Mouse (Mus musculus) stomach, postnatal 0 days (tissue): ENCODE results near the gene Dcun1d4. TPM values are rescaled to one million over a fixed set of nuclear protein-coding genes. Genes with fewer than 3 reads are reported as not detected.

Experiments
- ATAC-seq: fragments of 200-750 bp; cut with Nextera tagmentation; 2 replicates; pipeline ENCODE4 v1.8.0; 2017; ENCODE audit not compliant: low FRiP score, low TSS enrichment
- DNase-seq: peaks from one replicate; pipeline ENCODE4 v3.0.0-alpha.2; 2016; ENCODE audit warnings: low spot score
- H3K27ac ChIP-seq: fragments of 300-500 bp; sonication (generic); replicated peaks from 2 replicates; pipeline ENCODE4 v1.5.1; 2014; ENCODE audit warnings: mild to moderate bottlenecking, control low read depth
- H3K27me3 ChIP-seq: fragments of 300-500 bp; sonication (generic); 2 replicates; pipeline ENCODE4 v1.6.1; 2014; ENCODE audit warnings: low read length; ENCODE audit not compliant: control insufficient read depth, insufficient read depth
- H3K36me3 ChIP-seq: fragments of 300-500 bp; sonication (generic); 2 replicates; pipeline ENCODE4 v1.6.1; 2014; ENCODE audit warnings: low read length, mixed read lengths; ENCODE audit not compliant: control insufficient read depth, insufficient read depth
- H3K4me1 ChIP-seq: fragments of 300-500 bp; sonication (generic); replicated peaks from 2 replicates; pipeline ENCODE4 v1.6.1; 2014; ENCODE audit warnings: antibody characterized with exemption; ENCODE audit not compliant: control insufficient read depth, insufficient read depth
- H3K4me2 ChIP-seq: fragments of 300-500 bp; sonication (generic); replicated peaks from 2 replicates; pipeline ENCODE4 v1.6.1; 2014; ENCODE audit warnings: low read depth, mild to moderate bottlenecking, control low read depth, moderate library complexity
- H3K4me3 ChIP-seq: fragments of 300-500 bp; sonication (generic); 2 replicates; pipeline ENCODE4 v1.5.1; 2014; ENCODE audit warnings: low read depth, low read length, control low read depth
- H3K9ac ChIP-seq: fragments of 300-500 bp; sonication (generic); 2 replicates; pipeline ENCODE4 v1.6.1; 2014; ENCODE audit warnings: mild to moderate bottlenecking, low read length, control low read depth, mixed read lengths
- H3K9me3 ChIP-seq: fragments of 300-500 bp; sonication (generic); 2 replicates; pipeline ENCODE4 v1.6.1; 2016; ENCODE audit warnings: low read length; ENCODE audit not compliant: control insufficient read depth
- CTCF ChIP-seq: IDR thresholded peaks from 2 replicates; pipeline ENCODE4 v1.5.1; 2016; ENCODE audit warnings: antibody characterized with exemption, low read depth, mild to moderate bottlenecking, moderate library complexity
- EP300 ChIP-seq: optimal IDR thresholded peaks from 2 replicates; pipeline ENCODE3; 2016; ENCODE audit warnings: antibody characterized with exemption
- WGBS: fragments of 180-500 bp; shearing (Covaris S2); extraction: QIAGEN DNeasy Blood & Tissue Kit; methylation state at CpG from one replicate; pipeline ENCODE4 v1.1.7; 2014; 5-methylcytosine and 5-hydroxymethylcytosine counted together
- polyA plus RNA-seq: library from polyadenylated mRNA; unstranded; fragments of >200 nt; fragmentation: Nextera tagmentation; extraction: Ambion mirVana; gene quantifications from 2 replicates; pipeline ENCODE4 v1.2.1, GENCODE M21; 2015

Dcun1d4 gene
- polyA plus RNA-seq, 1 experiment from 2014 or later, result 10.8 TPM

DNA sequence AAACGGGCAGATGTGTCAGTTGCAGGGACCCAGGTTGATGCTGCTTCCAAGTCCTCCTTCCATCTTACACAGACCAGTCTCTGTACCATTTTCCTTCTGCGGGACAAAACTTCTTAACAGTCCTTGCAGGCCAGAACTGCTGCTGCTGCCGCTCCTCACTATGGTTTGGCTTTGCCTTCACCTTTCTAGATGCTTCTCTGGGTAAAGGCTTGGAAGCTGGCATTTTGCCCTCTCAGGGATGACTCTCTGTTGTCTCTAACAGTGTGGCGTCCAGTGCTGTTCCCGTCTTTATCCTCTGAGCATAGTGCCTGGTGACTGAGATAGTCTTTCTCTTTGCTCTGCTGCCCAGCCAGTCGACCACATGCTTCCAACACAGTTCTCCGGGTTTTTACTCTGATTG lies 66.5 kb downstream of the Dcun1d4 start:
- 89% methylated on average over 7 of the region's 7 CpGs for WGBS
- Histone ChIP-seq H3K36me3 (no peaks in the 10 kb centered on the region), H3K4me3 (no peak overlapping the region), H3K4me1 (no peaks in the 10 kb centered on the region), H3K27me3 (no peaks in the 10 kb centered on the region), H3K4me2 (no peak overlapping the region), H3K27ac (no peak overlapping the region), H3K9me3 (no peaks in the 10 kb centered on the region), H3K9ac (no peak overlapping the region)
- no peak for TF ChIP-seq EP300
- DNase-seq (no peak), ATAC-seq (no peak)

DNA sequence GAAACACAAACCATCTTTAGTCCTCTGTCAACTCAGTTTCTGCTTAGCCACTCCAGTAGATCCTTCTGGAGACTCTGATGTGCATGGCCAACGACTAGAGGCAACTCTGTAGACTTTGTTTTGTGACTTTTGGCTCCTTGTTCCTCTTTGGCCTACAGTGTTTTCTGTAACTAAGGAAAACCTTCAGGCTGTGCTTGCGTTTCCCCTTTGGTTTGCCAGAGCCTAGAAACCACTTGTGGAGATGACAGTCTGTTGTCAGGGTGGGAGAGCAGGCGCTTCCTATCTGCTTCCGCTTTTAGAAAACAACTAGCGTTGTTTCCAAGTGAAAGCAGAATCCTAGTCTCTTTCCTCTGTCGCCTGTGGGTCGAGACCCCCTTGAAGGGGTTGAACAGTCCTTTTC lies 67.4 kb downstream of the Dcun1d4 start:
- no peaks in the 10 kb centered on the region for H3K27me3 ChIP-seq

DNA sequence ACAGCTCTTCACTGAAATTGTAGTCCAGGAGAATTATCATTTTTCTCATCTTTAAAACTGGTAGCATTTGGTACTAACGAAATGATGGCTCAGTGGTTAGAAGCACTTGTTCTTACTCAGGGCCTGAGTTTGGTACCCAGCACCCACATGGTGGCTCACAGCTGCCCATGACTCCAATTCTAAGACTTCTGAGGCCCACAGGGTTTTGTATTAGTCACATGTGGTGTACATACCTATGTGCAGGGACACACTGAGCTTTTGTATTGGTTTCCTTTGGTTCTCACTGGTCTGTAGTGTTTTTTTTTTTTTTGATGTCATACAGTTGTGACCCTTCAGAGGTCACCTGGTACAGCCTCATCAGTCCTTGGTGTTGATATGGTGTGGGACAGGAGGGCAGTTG lies 68.0 kb downstream of the Dcun1d4 start:
- no peak for TF ChIP-seq CTCF
- no peak for TF ChIP-seq EP300
- no peaks in the 10 kb centered on the region for H3K4me1 ChIP-seq
- ATAC-seq (no peak), DNase-seq (no peak)
- H3K4me2 ChIP-seq, result no peak overlapping the region
- no peaks in the 10 kb centered on the region for H3K9me3 ChIP-seq
- H3K27ac ChIP-seq, result no peak overlapping the region
- H3K4me3 ChIP-seq, result no peak overlapping the region
- H3K9ac ChIP-seq, result no peak overlapping the region
- no peaks in the 10 kb centered on the region for H3K27me3 ChIP-seq
- H3K36me3 ChIP-seq, result no peaks in the 10 kb centered on the region
- 89% methylated on average over 1 of the region's 1 CpGs for whole genome bisulfite sequencing

More for the DNA sequence above, 67.4 kb downstream of the Dcun1d4 start:
- 80% methylated on average over 7 of the region's 7 CpGs for WGBS
- H3K4me1 ChIP-seq, result no peaks in the 10 kb centered on the region
- H3K4me2 ChIP-seq, result no peak overlapping the region
- H3K9me3 ChIP-seq, result no peaks in the 10 kb centered on the region
- no peak overlapping the region for H3K9ac ChIP-seq
- H3K27ac ChIP-seq, result no peak overlapping the region
- no peaks in the 10 kb centered on the region for H3K36me3 ChIP-seq
- TF ChIP-seq CTCF, result no peak
- no peak for TF ChIP-seq EP300
- no peak overlapping the region for H3K4me3 ChIP-seq
- ATAC-seq (no peak), DNase-seq (no peak)

DNA sequence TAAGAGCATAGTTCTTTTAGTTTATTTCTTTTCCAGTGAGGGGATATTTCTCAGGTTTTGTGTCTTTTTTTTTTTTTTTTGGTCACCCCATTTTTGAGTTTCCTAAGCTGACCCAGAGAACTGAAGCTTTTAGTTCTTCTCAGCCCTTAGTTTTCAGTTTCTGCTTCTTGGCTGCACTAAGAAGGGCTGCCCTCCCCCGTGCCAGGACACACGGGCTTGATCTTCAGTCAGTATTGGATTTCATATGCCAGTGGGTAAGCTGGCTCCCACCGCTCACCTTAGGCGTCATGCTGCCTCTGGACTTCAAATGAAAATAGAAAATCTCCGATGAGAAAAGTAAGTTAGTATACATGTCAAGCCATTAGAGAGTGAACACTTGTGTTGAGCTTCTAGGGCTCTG lies 71.0 kb downstream of the Dcun1d4 start:
- no peak for DNase-seq
- Histone ChIP-seq H3K27ac (no peak overlapping the region), H3K4me2 (no peak overlapping the region), H3K9ac (no peak overlapping the region), H3K9me3 (no peaks in the 10 kb centered on the region), H3K36me3 (no peaks in the 10 kb centered on the region), H3K27me3 (no peaks in the 10 kb centered on the region), H3K4me1 (no peaks in the 10 kb centered on the region), H3K4me3 (no peak overlapping the region)
- TF ChIP-seq CTCF (no peak), EP300 (no peak)
- WGBS, result 80% methylated on average over 5 of the region's 5 CpGs
- ATAC-seq, result no peak

DNA sequence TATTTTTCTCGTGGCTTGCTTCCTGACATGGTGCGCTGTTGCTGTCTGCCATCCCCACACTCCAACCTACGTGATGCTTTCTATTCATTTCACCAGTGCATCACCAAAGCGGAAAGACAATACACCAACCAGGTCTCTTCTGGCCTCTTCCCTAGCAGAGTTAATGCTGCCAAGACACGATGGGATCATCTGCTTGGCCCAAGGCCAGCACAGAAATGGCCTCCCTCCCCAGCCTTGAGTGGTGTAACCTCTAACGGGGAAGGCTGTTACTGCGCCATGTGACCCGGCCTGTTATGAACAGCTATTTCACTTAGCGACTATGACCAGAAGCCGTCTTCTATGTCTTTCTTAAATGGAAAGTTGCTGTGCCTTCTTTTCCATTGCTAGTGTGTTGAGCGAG lies 73.1 kb downstream of the Dcun1d4 start:
- no peaks in the 10 kb centered on the region for H3K36me3 ChIP-seq
- H3K4me2 ChIP-seq, result no peak overlapping the region
- no peaks in the 10 kb centered on the region for H3K27me3 ChIP-seq
- H3K4me1 ChIP-seq, result no peaks in the 10 kb centered on the region
- H3K27ac ChIP-seq, result no peak overlapping the region
- TF ChIP-seq EP300, result no peak
- TF ChIP-seq CTCF, result no peak
- DNase-seq (no peak), ATAC-seq (no peak)
- H3K9me3 ChIP-seq, result no peaks in the 10 kb centered on the region
- no peak overlapping the region for H3K9ac ChIP-seq
- H3K4me3 ChIP-seq, result no peak overlapping the region
- 92% methylated on average over 11 of the region's 11 CpGs for WGBS

DNA sequence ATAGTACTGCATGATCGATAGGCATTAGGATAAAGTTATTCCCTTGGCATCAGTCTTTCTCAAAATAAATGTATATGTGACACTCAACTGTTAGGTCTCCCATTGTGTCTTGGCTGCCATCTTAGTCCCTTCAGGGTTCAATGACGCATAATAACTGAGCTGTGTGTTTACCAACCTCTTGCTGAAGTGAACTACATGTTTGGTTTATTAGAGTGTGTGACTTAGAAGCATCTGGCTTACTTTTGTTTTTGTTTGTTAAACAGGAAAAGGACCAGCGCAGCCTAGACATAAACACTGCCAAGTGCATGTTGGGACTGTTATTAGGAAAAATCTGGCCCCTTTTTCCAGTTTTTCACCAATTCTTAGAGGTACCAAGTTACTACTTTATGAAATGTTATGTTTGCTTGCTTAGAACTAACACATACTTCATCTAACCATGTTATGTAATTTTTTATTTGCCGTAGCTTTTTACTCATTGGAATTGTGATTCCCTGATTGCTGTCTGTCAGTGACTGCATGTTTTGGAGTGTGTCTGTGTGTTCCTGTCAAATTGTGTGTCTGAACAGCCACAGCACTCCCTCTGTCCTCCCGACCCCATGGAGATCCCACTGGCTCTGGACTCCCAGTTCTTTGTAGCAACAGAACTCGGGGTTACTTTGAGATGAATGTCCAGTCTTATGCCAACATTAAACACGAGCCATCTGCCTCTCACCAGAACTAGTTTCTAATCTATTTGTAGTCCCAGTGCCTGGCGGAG lies 74.5 kb downstream of the Dcun1d4 start:
- Histone ChIP-seq H3K4me1 (no peaks in the 10 kb centered on the region), H3K27ac (0 out of 2 replicates have a peak overlapping the region, but pooled peaks have one; percentile 18), H3K27me3 (no peaks in the 10 kb centered on the region), H3K4me2 (no peak overlapping the region), H3K36me3 (no peaks in the 10 kb centered on the region), H3K4me3 (no peak overlapping the region), H3K9ac (no peak overlapping the region), H3K9me3 (no peaks in the 10 kb centered on the region)
- WGBS, result 71% methylated on average over 8 of the region's 8 CpGs
- ATAC-seq (no peak), DNase-seq (no peak)
- TF ChIP-seq CTCF (no peak), EP300 (no peak)
